Mouse (Mus musculus): ENCODE data around the gene Gm29666. TPM values are rescaled to one million over a fixed set of nuclear protein-coding genes. Genes with fewer than 3 reads are reported as not detected.

The Gm29666 gene
- polyA plus RNA-seq, 2 experiments: 0.17 to 0.47 TPM

GRCm38 (mm10) chr15:84934901-84935300, 15.1 kb upstream of the Gm29666 start:
- H3K36me3 ChIP-seq (replicated peaks; ENCODE audit: control insufficient read depth, insufficient read depth, low read depth): peaks cover 97% of the 10 kb centered on the region
- H3K4me3 ChIP-seq (ENCODE audit: insufficient read depth in 1 of 2, low read depth in 2 of 2, low read length in 2 of 2): no peak overlapping the region
- ATAC-seq (ENCODE audit: insufficient read depth) (no peak), DNase-seq (ENCODE audit: low read depth in 3 of 3, low spot score in 3 of 3) (no peak)
- no peaks in the 10 kb centered on the region for H3K9me3 ChIP-seq (ENCODE audit: control insufficient read depth, low read length)
- TF ChIP-seq CTCF (IDR thresholded peaks at IDR 0.05; ENCODE audit: low read depth) (no peak), EP300 (IDR thresholded peaks at IDR 0.05; ENCODE audit: low read depth) (no peak)
- no peaks in the 10 kb centered on the region for H3K4me1 ChIP-seq (replicated peaks; ENCODE audit: control insufficient read depth in 2 of 2, insufficient read depth in 2 of 2, low read length in 1 of 2)
- H3K27ac ChIP-seq: no peak overlapping the region
- no peak overlapping the region for H3K4me2 ChIP-seq (ENCODE audit: low read depth)
- H3K27me3 ChIP-seq (ENCODE audit: control insufficient read depth, insufficient read depth, low read length): no peaks in the 10 kb centered on the region
- 92% methylated on average over 16 of the region's 16 CpGs for WGBS (ENCODE audit: insufficient replicate concordance)
- no peak overlapping the region for H3K9ac ChIP-seq (replicated peaks)

GRCm38 (mm10) chr15:84932351-84932750, 12.5 kb upstream of the Gm29666 start:
- WGBS (ENCODE audit: insufficient replicate concordance): 60% methylated on average over 5 of the region's 5 CpGs
- Histone ChIP-seq H3K9me3 (ENCODE audit: control insufficient read depth, low read length) (no peaks in the 10 kb centered on the region), H3K9ac (replicated peaks) (no peak overlapping the region), H3K4me1 (replicated peaks; ENCODE audit: control insufficient read depth in 2 of 2, insufficient read depth in 2 of 2, low read length in 1 of 2) (no peaks in the 10 kb centered on the region), H3K4me2 (ENCODE audit: low read depth) (no peak overlapping the region), H3K4me3 (ENCODE audit: insufficient read depth in 1 of 2, low read depth in 2 of 2, low read length in 2 of 2) (no peak overlapping the region), H3K27me3 (ENCODE audit: control insufficient read depth, insufficient read depth, low read length) (no peaks in the 10 kb centered on the region), H3K36me3 (replicated peaks; ENCODE audit: control insufficient read depth, insufficient read depth, low read depth) (peaks cover 94% of the 10 kb centered on the region), H3K27ac (no peak overlapping the region)
- TF ChIP-seq EP300 (IDR thresholded peaks at IDR 0.05; ENCODE audit: low read depth): no peak
- no peak for TF ChIP-seq CTCF (IDR thresholded peaks at IDR 0.05; ENCODE audit: low read depth)
- no peak for DNase-seq (ENCODE audit: low read depth in 3 of 3, low spot score in 3 of 3)
- ATAC-seq (ENCODE audit: insufficient read depth): peak; percentile 54; the same call in 1 of the 2 replicates

- Histone ChIP-seq H3K9ac (replicated peaks) (no peak overlapping the region; the same call in 1 of the 2 replicates), H3K4me2 (ENCODE audit: low read depth) (peak overlapping the region; percentile 97), H3K4me3 (ENCODE audit: insufficient read depth in 1 of 2, low read depth in 2 of 2, low read length in 2 of 2) (peak overlapping the region in 1 of 2 experiments; percentile 73; a peak in 2 of 4 replicates), H3K4me1 (replicated peaks; ENCODE audit: control insufficient read depth in 2 of 2, insufficient read depth in 2 of 2, low read length in 1 of 2) (peaks cover 15 to 20% of the 10 kb centered on the region in 2 experiments), H3K9me3 (ENCODE audit: control insufficient read depth, low read length) (no peaks in the 10 kb centered on the region), H3K27me3 (ENCODE audit: control insufficient read depth, insufficient read depth, low read length) (no peaks in the 10 kb centered on the region), H3K27ac (no peak overlapping the region), H3K36me3 (replicated peaks; ENCODE audit: control insufficient read depth, insufficient read depth, low read depth) (peaks cover 32% of the 10 kb centered on the region)
- TF ChIP-seq EP300 (IDR thresholded peaks at IDR 0.05; ENCODE audit: low read depth) (no peak), CTCF (IDR thresholded peaks at IDR 0.05; ENCODE audit: low read depth) (peak; percentile 62)
- DNase-seq (ENCODE audit: low read depth in 3 of 3, low spot score in 3 of 3) (no peak), ATAC-seq (ENCODE audit: insufficient read depth) (no peak)
- 50% methylated on average over 1 of the region's 1 CpGs for WGBS (ENCODE audit: insufficient replicate concordance)
Observed at GRCm38 (mm10) chr15:84925495-84926018, 5.7 kb upstream of the Gm29666 start.

- WGBS (ENCODE audit: insufficient replicate concordance): 8% methylated on average over 9 of the region's 9 CpGs
- no peaks in the 10 kb centered on the region for H3K9me3 ChIP-seq (ENCODE audit: control insufficient read depth, low read length)
- peaks cover 26% of the 10 kb centered on the region for H3K36me3 ChIP-seq (replicated peaks; ENCODE audit: control insufficient read depth, insufficient read depth, low read depth)
- peak; percentile 40 to 65 (median 59) for DNase-seq (ENCODE audit: low read depth in 3 of 3, low spot score in 3 of 3)
- no peaks in the 10 kb centered on the region for H3K27me3 ChIP-seq (ENCODE audit: control insufficient read depth, insufficient read depth, low read length)
- ATAC-seq (ENCODE audit: insufficient read depth): no peak
- peak overlapping the region; percentile 86 for H3K27ac ChIP-seq
- TF ChIP-seq EP300 (IDR thresholded peaks at IDR 0.05; ENCODE audit: low read depth): no peak
- TF ChIP-seq CTCF (IDR thresholded peaks at IDR 0.05; ENCODE audit: low read depth): peak; percentile 70
- peak overlapping the region; percentile 74 for H3K9ac ChIP-seq (replicated peaks)
- H3K4me3 ChIP-seq (ENCODE audit: insufficient read depth in 1 of 2, low read depth in 2 of 2, low read length in 2 of 2): peak overlapping the region; percentile 73 to 90
- peak overlapping the region; percentile 97 for H3K4me2 ChIP-seq (ENCODE audit: low read depth)
- H3K4me1 ChIP-seq (replicated peaks; ENCODE audit: control insufficient read depth in 2 of 2, insufficient read depth in 2 of 2, low read length in 1 of 2): peaks cover 15 to 20% of the 10 kb centered on the region in 2 experiments
Observed at GRCm38 (mm10) chr15:84924781-84925315, 5.0 kb upstream of the Gm29666 start.

GRCm38 (mm10) chr15:84923508-84924181, 3.8 kb upstream of the Gm29666 start:
- no peak for DNase-seq (ENCODE audit: low read depth in 3 of 3, low spot score in 3 of 3)
- Histone ChIP-seq H3K9ac (replicated peaks) (peak overlapping the region; percentile 74), H3K27ac (peak overlapping the region; percentile 86), H3K27me3 (ENCODE audit: control insufficient read depth, insufficient read depth, low read length) (no peaks in the 10 kb centered on the region), H3K9me3 (ENCODE audit: control insufficient read depth, low read length) (no peaks in the 10 kb centered on the region), H3K4me3 (ENCODE audit: insufficient read depth in 1 of 2, low read depth in 2 of 2, low read length in 2 of 2) (peak overlapping the region; percentile 73 to 90), H3K36me3 (replicated peaks; ENCODE audit: control insufficient read depth, insufficient read depth, low read depth) (peaks cover 15% of the 10 kb centered on the region), H3K4me2 (ENCODE audit: low read depth) (peak overlapping the region; percentile 97), H3K4me1 (replicated peaks; ENCODE audit: control insufficient read depth in 2 of 2, insufficient read depth in 2 of 2, low read length in 1 of 2) (peaks cover 15 to 20% of the 10 kb centered on the region in 2 experiments)
- under 1% methylated on average over 68 of the region's 68 CpGs for WGBS (ENCODE audit: insufficient replicate concordance)
- ATAC-seq (ENCODE audit: insufficient read depth): peak; percentile 84
- TF ChIP-seq CTCF (IDR thresholded peaks at IDR 0.05; ENCODE audit: low read depth) (no peak), EP300 (IDR thresholded peaks at IDR 0.05; ENCODE audit: low read depth) (no peak)
